Mouse (Mus musculus) heart, embryonic 10.5 days (tissue): ENCODE measurements around the gene Kcng4. TPM values are rescaled to one million over a fixed set of nuclear protein-coding genes. Genes with fewer than 3 reads are reported as not detected.

Experiments used
- DNase-seq: peaks from one replicate; pipeline ENCODE4 v3.0.0-alpha.2; 2017; ENCODE audit warnings: low spot score
- H3K27ac ChIP-seq: fragments of 300-500 bp; sonication (generic); 2 replicates; pipeline ENCODE4 v1.5.1; 2016; ENCODE audit warnings: mild to moderate bottlenecking
- H3K27me3 ChIP-seq: fragments of 300-500 bp; sonication (generic); 2 replicates; pipeline ENCODE4 v1.6.1; 2016; ENCODE audit warnings: mild to moderate bottlenecking; ENCODE audit not compliant: poor library complexity, insufficient read depth, severe bottlenecking
- H3K36me3 ChIP-seq: fragments of 300-500 bp; sonication (generic); 2 replicates; pipeline ENCODE4 v1.6.1; 2016; ENCODE audit warnings: mild to moderate bottlenecking, moderate library complexity
- H3K4me1 ChIP-seq: fragments of 300-500 bp; sonication (generic); 2 replicates; pipeline ENCODE4 v1.6.1; 2016; ENCODE audit warnings: mild to moderate bottlenecking
- H3K4me3 ChIP-seq: fragments of 300-500 bp; sonication (generic); 2 replicates; pipeline ENCODE4 v1.5.1; 2016; ENCODE audit warnings: mild to moderate bottlenecking, moderate library complexity
- H3K9me3 ChIP-seq: fragments of 300-500 bp; sonication (generic); 2 replicates; pipeline ENCODE4 v1.6.1; 2016; ENCODE audit warnings: mild to moderate bottlenecking, moderate library complexity
- WGBS: fragments of 180-500 bp; shearing (Covaris S2); methylation state at CpG from one replicate; pipeline ENCODE4 v1.1.7; 2016; 5-methylcytosine and 5-hydroxymethylcytosine counted together
- polyA plus RNA-seq: library from polyadenylated mRNA; unstranded; fragments of >200 nt; fragmentation: Nextera tagmentation; extraction: Ambion mirVana; gene quantifications from 2 replicates; pipeline ENCODE4 v1.2.1, GENCODE M21; 2016

Kcng4 gene
- not detected in 2 replicates for polyA plus RNA-seq

DNA sequence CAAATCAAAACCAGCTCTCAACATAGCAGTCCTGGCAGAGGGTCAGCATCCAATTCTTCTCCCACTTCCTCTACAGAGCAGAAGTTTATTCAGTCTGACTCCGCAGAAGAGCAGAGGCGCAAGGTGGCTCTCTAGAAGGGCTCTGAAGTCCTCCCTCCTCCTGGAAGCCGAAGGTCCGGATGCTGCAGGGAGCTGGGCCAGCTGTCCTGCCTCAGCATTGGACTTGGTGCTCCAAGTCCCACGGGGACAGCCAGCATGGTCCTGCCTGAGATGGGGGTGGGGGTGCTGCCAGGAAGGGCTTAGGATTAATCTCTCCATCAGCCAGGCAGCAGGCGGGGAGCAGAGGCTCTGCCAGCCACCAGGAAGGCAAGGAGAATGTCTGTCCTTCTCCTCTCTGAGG is at the start of gene Kcng4:
TSS of gene Kcng4 (minus strand) at position 303 of the 400 bp plus-strand sequence.
- no peak for DNase-seq
- WGBS = 32% methylated on average over 6 of the region's 6 CpGs
- Histone ChIP-seq H3K27me3 (peaks cover 75% of the 10 kb centered on the region), H3K4me1 (peaks cover 38% of the 10 kb centered on the region), H3K36me3 (no peaks in the 10 kb centered on the region), H3K9me3 (no peaks in the 10 kb centered on the region), H3K4me3 (no peak within 1 kb of the TSS; the same call in 1 of the 2 replicates), H3K27ac (peak within 1 kb of the TSS; percentile 24; the same call in 1 of the 2 replicates)

DNA sequence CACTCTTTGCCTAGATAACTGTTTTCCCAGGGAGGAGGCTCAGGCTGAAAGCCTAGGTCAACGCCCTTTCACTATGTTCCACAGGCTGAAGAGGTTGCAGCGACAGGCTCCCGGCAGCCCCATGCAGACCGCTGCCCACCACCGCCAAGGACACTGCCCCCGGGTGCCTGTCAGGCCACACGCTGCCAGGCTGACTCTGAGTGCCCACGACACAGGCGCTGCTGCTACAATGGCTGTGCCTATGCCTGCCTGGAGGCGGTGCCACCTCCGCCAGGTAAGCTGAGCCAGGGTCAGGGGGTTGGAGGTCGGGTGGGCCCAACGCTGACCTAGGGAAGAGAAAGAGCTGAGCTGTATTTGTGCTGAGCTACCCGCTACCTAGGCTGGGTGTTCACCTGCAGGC is 43.7 kb upstream of the Kcng4 start:
- 56% methylated on average over 14 of the region's 14 CpGs for WGBS
- H3K4me3 ChIP-seq = no peak overlapping the region
- no peaks in the 10 kb centered on the region for H3K9me3 ChIP-seq
- H3K36me3 ChIP-seq = no peaks in the 10 kb centered on the region
- peaks cover 22% of the 10 kb centered on the region for H3K27me3 ChIP-seq
- H3K4me1 ChIP-seq = peaks cover 13% of the 10 kb centered on the region
- DNase-seq = no peak
- peak overlapping the region; percentile 13 for H3K27ac ChIP-seq

DNA sequence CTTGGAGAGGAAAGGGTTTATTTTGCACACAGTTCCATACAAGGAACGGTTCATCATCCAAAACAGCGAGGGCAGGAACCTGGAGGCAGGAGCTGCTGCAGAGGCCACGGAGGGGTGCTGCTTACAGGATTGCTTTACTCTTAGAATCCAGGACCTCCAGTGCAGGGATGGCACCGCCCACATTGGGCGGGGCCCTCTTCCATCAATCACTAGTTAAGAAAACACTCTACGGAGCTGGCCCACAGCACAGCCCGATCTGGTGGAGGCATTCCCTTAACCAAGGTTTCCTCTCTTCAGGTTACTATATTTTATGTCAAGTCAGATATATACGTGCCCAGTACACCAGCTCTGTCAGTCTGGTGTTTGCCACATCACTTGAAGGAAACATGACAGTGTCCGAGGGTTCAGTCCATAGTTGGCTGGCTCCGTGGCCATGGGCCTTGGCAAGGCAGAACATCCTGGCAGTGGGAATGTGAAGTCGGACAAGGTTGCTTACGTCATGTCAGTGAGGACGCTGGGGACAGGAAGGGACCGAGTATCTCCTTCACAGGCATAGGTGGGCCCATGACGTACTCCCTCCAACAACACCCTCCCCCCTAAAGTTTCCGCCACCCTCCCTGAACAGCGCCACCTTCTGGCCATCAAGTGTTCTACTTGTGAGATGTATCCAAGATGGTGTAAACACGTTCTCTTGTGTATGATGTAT is 42.8 kb upstream of the Kcng4 start:
- Histone ChIP-seq H3K27ac (no peak overlapping the region), H3K9me3 (no peaks in the 10 kb centered on the region), H3K36me3 (no peaks in the 10 kb centered on the region), H3K4me1 (peaks cover 13% of the 10 kb centered on the region), H3K27me3 (peaks cover 22% of the 10 kb centered on the region), H3K4me3 (peak overlapping the region; percentile 43)
- 6% methylated on average over 18 of the region's 18 CpGs for WGBS
- DNase-seq = no peak

DNA sequence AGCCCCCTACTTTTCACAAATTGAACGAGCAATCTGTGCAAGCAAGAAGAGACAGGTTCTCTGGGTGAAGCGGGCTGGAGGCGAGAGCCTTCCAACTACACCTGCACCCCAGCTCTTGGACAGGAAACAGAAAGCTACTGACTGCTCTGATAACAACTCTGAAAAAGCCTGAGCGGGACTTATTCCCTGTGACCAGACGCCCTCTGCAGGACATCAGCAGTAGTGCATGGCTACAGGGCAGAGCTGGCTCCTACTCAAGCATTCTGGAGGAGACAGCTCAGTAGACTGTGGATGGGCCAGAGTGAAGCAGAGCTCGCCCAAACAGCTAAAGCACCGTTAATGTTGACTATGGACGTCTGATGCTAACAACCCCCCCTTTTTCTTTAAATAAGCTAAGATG is 40.9 kb upstream of the Kcng4 start:
- DNase-seq = peak; percentile 91
- H3K27me3 ChIP-seq = peaks cover 15% of the 10 kb centered on the region; the same call in 1 of the 2 replicates
- H3K9me3 ChIP-seq = no peaks in the 10 kb centered on the region
- no peak overlapping the region for H3K27ac ChIP-seq
- no peak overlapping the region for H3K4me3 ChIP-seq
- H3K36me3 ChIP-seq = no peaks in the 10 kb centered on the region
- WGBS = 23% methylated on average over 8 of the region's 8 CpGs
- peaks cover 22% of the 10 kb centered on the region for H3K4me1 ChIP-seq

DNA sequence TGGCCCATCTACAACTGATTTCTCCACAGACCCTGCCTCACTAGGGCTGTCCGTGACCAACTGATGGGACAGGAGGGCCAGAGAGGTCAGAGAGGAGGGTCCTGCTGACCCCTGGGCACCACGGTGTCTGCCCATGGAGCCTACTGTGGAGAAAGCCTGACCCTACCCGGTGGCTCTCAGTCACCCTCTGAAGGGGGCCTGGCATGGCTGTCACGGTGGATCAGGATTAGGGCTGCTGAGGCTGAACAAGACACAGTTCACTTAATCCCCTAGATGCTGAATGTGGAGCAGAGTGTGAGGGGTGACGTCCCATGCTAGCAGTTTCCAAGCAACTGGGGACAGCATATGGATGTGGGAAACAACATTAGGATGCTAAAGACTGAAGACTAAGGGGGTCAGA is 40.0 kb upstream of the Kcng4 start:
- DNase-seq = no peak
- no peak overlapping the region for H3K4me3 ChIP-seq
- no peak overlapping the region for H3K27ac ChIP-seq
- peaks cover 10% of the 10 kb centered on the region; the same call in 1 of the 2 replicates for H3K27me3 ChIP-seq
- H3K36me3 ChIP-seq = no peaks in the 10 kb centered on the region
- WGBS = 89% methylated on average over 5 of the region's 5 CpGs
- peaks cover 29% of the 10 kb centered on the region for H3K4me1 ChIP-seq
- H3K9me3 ChIP-seq = no peaks in the 10 kb centered on the region

DNA sequence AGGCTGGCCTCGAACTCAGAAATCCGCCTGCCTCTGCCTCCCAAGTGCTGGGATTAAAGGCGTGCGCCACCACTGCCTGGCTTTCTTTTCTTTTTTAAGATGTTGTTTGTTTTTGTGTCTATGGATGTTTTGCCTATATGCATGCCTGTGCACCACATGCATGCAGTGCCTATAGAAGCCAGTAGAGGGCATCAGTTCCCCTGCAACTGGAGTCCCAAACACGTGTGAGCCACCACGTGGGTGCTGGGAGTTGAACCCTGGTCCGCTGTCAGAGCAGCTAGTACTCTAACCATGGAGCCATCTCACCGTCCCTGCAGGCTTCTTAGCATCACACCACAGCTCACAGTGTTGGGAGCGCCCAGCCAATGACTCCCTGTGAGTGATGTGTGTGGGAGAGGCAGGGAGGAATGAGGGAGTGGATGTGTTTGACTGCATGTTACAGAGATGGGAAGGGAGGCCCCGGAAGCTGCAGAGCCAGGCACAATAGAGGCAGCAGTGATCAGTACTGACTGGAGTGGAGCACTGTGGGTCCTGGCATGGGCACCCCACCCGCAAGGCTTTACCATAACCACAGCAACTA is 38.6 kb upstream of the Kcng4 start:
- H3K27ac ChIP-seq = no peak overlapping the region
- H3K36me3 ChIP-seq = no peaks in the 10 kb centered on the region
- no peak overlapping the region for H3K4me3 ChIP-seq
- no peaks in the 10 kb centered on the region for H3K27me3 ChIP-seq
- H3K9me3 ChIP-seq = no peaks in the 10 kb centered on the region
- no peak for DNase-seq
- 79% methylated on average over 11 of the region's 11 CpGs for WGBS
- H3K4me1 ChIP-seq = peaks cover 37% of the 10 kb centered on the region

DNA sequence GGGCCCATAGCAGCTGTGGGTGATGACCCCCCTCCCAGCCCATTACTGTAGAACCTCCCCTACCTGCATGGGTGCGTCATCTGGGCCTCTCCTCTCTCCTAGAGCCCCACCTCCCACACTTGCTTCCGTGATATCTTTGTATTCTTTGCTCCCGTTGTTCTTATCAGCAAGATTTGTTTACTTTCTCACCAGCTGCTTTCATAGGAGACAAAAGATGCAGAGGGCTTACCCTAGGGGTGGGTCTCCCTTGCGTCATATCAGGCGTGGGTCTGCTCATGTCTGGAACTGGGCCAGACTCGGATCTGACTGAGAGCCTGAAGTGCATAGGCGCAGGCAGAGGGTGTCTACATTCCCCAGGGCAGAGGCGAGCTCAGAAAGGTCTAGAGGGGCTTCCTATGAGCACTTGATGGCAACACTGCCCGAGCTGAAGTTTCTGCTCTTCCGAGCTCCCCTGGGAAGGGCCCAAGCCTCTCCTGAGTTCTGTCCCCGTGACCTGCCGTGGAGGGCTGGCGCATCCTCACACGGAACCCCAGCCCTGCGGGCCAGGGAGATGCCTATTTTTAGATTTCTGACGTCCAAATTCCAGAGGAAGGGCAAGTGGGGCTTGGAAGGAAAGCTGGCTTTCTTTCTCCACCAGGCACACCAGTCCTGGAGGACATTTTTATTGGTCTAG is 35.1 kb upstream of the Kcng4 start:
- no peaks in the 10 kb centered on the region for H3K9me3 ChIP-seq
- H3K27ac ChIP-seq = peak overlapping the region; percentile 85
- 20% methylated on average over 16 of the region's 16 CpGs for WGBS
- peaks cover 9% of the 10 kb centered on the region; the same call in 1 of the 2 replicates for H3K27me3 ChIP-seq
- peak overlapping the region; percentile 34 for H3K4me3 ChIP-seq
- peaks cover 46% of the 10 kb centered on the region for H3K4me1 ChIP-seq
- peak; percentile 87 for DNase-seq
- no peaks in the 10 kb centered on the region for H3K36me3 ChIP-seq

DNA sequence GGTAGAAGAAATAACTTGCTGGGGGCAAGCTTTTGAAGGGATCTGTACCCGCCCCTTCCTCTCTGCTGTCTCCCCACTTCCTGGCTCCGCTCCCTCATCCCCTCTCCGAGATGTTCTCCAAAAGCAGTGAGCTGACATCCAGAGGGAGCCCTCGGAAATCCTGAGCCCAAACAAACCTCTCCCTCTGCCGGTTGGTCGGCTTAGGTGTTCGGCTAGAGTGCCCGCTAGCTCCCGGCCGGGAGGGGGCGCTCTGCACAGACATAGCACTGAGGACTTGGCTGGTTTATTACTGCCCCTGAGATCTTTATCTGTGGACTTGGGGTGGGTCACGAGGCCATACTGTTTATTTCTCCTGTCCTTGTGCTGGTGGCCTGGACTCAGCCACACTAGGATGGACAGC is 33.8 kb upstream of the Kcng4 start:
- Histone ChIP-seq H3K9me3 (no peaks in the 10 kb centered on the region), H3K27me3 (peaks cover 14% of the 10 kb centered on the region; the same call in 1 of the 2 replicates), H3K4me1 (peaks cover 52% of the 10 kb centered on the region), H3K27ac (no peak overlapping the region; the same call in 1 of the 2 replicates), H3K36me3 (no peaks in the 10 kb centered on the region), H3K4me3 (no peak overlapping the region)
- no peak for DNase-seq
- 47% methylated on average over 12 of the region's 12 CpGs for WGBS

DNA sequence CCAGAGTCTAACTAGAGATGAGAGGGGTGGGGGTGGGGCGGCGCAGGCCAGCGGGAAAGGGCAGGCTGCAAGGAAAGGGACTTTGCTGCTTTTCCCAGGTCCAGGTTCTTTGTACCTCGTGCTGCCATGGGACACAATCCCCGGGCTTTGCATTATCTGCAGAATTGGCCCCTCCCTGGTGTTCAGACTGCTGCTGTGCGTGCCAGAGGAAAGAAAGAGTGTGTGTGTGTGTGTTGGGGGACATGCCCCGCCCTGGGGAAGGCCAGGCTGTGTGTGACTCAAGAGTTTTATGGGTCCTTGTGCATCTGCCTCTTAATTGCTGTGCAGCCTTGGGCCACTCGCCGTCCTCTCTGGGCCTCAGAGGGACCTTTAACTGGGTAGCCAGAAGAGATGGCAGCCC is 33.0 kb upstream of the Kcng4 start:
- peaks cover 53% of the 10 kb centered on the region for H3K4me1 ChIP-seq
- H3K9me3 ChIP-seq = no peaks in the 10 kb centered on the region
- no peak overlapping the region for H3K4me3 ChIP-seq
- WGBS = 72% methylated on average over 9 of the region's 9 CpGs
- H3K27me3 ChIP-seq = peaks cover 14% of the 10 kb centered on the region; the same call in 1 of the 2 replicates
- no peaks in the 10 kb centered on the region for H3K36me3 ChIP-seq
- no peak for DNase-seq
- H3K27ac ChIP-seq = no peak overlapping the region

DNA sequence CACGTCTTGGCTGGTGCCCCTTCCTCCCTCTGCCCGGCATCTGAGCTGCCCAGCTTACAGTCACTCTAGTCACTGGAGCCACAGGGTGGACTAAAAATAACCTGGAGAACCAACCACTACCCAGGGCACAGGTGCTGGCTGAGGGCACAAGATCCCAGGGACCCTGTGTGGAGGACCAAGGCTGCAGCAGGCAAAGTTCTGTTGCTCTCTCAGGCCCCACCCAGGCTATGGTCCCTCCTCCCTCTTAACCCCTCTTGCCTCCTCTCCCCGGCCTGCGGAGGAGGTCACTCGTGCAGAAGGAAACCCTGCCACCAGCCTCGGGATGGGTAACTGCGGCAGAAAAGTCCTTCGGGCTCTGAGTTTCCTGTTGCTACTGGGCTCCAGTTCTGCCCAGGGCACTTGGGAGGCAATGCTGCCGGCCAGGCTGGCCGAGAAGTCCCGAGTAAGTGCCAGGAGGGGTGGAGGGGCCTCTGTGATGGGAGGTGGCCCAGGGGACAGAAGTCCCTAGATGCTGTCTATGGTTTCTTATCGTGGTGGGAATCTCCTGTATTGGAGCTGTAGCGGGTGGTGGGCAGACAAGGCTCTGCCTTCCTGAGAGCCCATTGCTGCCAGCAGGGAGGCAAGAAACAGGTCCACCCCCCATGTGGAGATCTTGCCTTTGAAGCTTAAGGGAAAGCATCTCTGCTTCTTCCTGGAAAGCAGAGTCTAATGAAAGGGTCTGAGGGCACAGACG is 30.9 kb upstream of the Kcng4 start, which contains the start of gene Wfdc1:
TSS of gene Wfdc1 (plus strand) at position 147 of the 733 bp plus-strand sequence.
- no peak for DNase-seq
- no peaks in the 10 kb centered on the region for H3K9me3 ChIP-seq
- peak within 1 kb of the TSS; percentile 56; the same call in 1 of the 2 replicates for H3K27ac ChIP-seq
- H3K4me1 ChIP-seq = peaks cover 57% of the 10 kb centered on the region
- H3K27me3 ChIP-seq = peaks cover 14% of the 10 kb centered on the region; the same call in 1 of the 2 replicates
- peak within 1 kb of the TSS; percentile 16; the same call in 1 of the 2 replicates for H3K4me3 ChIP-seq
- no peaks in the 10 kb centered on the region for H3K36me3 ChIP-seq
- 15% methylated on average over 14 of the region's 14 CpGs for WGBS

DNA sequence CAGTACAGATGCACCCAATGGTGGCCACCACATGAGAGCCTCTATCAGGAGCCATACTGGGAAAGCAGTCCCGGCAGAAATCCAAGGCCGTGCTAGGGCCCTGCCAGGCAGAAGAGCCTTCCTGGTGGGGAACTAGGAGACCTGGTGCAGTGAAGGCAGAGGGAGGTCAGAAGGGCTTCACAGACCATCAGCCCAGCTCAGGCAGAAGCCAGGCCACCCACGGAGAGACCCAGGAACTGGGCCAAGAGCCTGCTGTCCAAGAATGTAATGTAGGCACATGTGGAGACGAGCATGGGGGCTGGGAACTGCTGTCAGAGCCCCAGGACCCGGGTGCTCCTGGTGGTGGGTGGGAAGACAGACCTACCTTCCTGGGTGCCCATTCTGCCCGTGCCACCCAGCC is 29.8 kb upstream of the Kcng4 start:
- Histone ChIP-seq H3K4me1 (peaks cover 59% of the 10 kb centered on the region), H3K9me3 (no peaks in the 10 kb centered on the region), H3K27me3 (peaks cover 14% of the 10 kb centered on the region; the same call in 1 of the 2 replicates), H3K4me3 (no peak overlapping the region), H3K36me3 (no peaks in the 10 kb centered on the region), H3K27ac (0 out of 2 replicates have a peak overlapping the region, but pooled peaks have one; percentile 56)
- DNase-seq = no peak
- WGBS = 66% methylated on average over 6 of the region's 6 CpGs

DNA sequence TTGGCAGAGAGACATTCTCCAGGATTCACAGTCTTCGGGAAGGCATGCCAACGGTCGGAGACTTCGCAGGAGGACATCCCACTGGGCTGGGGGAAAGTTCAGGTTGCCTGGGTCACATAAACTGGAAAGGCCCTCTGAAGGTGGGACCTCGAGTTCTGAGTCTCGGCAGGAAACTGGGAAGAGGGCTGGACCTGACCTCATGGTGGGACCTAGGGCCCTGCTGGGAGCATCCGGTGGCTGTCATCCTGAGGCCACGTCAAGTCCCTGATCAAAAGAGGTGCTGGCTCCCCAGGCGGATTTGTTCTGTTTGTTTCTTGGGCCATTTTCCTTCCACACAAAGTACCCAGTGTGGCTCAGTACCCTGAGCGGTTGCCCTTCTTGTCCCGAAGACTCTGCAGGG is 28.0 kb upstream of the Kcng4 start:
- 55% methylated on average over 11 of the region's 11 CpGs for WGBS

More for the DNA sequence above, 28.0 kb upstream of the Kcng4 start:
- H3K4me3 ChIP-seq = no peak overlapping the region
- H3K27ac ChIP-seq = no peak overlapping the region
- peaks cover 14% of the 10 kb centered on the region; the same call in 1 of the 2 replicates for H3K27me3 ChIP-seq
- no peaks in the 10 kb centered on the region for H3K9me3 ChIP-seq
- DNase-seq = no peak
- peaks cover 48% of the 10 kb centered on the region for H3K4me1 ChIP-seq
- H3K36me3 ChIP-seq = no peaks in the 10 kb centered on the region
